Mouse (Mus musculus) small intestine, adult 2 months (tissue): Measurements from ENCODE around the gene Arnt2.

Experiments used
- CTCF ChIP-seq: fragments of 200-500 bp; IDR thresholded peaks from 2 replicates; pipeline ENCODE4 v1.5.1; 2012; ENCODE audit warnings: low read depth, mild to moderate bottlenecking, control low read depth, inconsistent platforms, low read length, moderate library complexity, mixed read lengths; ENCODE audit not compliant: insufficient replicate concordance, insufficient read length; ENCODE audit errors: extremely low read depth
- POLR2A ChIP-seq: fragments of 200-500 bp; IDR thresholded peaks from 2 replicates; pipeline ENCODE4 v1.6.1; 2012; ENCODE audit warnings: low read depth, mild to moderate bottlenecking, control low read depth, inconsistent platforms, low read length, moderate library complexity

GRCm38 (mm10) chr7:84287226-84287587 is 122.8 kb downstream of the Arnt2 start:
- no peak for TF ChIP-seq POLR2A
- no peak for TF ChIP-seq CTCF
